Mouse (Mus musculus) hindbrain, embryonic 12.5 days (tissue): ENCODE data around the gene Ddr2. TPM values are rescaled to one million over a fixed set of nuclear protein-coding genes. Genes with fewer than 3 reads are reported as not detected.
A peak's percentile ranks its signal among the peaks of the same experiment; 100 is the strongest.

Experiments
- ATAC-seq: fragments of 200-750 bp; cut with Nextera tagmentation; 2 replicates; pipeline ENCODE4 v1.8.0; 2017; ENCODE audit warnings: moderate TSS enrichment; ENCODE audit not compliant: low FRiP score
- H3K27ac ChIP-seq: fragments of 300-500 bp; sonication (generic); 2 replicates; pipeline ENCODE4 v1.5.1; 2016; ENCODE audit warnings: mild to moderate bottlenecking
- H3K27me3 ChIP-seq: fragments of 300-500 bp; sonication (generic); 2 replicates; pipeline ENCODE4 v1.6.1; 2016; ENCODE audit warnings: mild to moderate bottlenecking
- H3K36me3 ChIP-seq: fragments of 300-500 bp; sonication (generic); 2 replicates; pipeline ENCODE4 v1.6.1; 2016; ENCODE audit warnings: mild to moderate bottlenecking
- H3K4me1 ChIP-seq: fragments of 300-500 bp; sonication (generic); 2 replicates; pipeline ENCODE4 v1.6.1; 2016
- H3K4me2 ChIP-seq: fragments of 300-500 bp; sonication (generic); replicated peaks from 2 replicates; pipeline ENCODE4 v1.6.1; 2016; ENCODE audit warnings: mild to moderate bottlenecking
- H3K4me3 ChIP-seq: fragments of 300-500 bp; sonication (generic); 2 replicates; pipeline ENCODE4 v1.5.1; 2016; ENCODE audit warnings: mild to moderate bottlenecking
- H3K9ac ChIP-seq: fragments of 300-500 bp; sonication (generic); 2 replicates; pipeline ENCODE4 v1.6.1; 2016; ENCODE audit warnings: mild to moderate bottlenecking, moderate library complexity
- H3K9me3 ChIP-seq: fragments of 300-500 bp; sonication (generic); replicated peaks from 2 replicates; pipeline ENCODE4 v1.6.1; 2016; ENCODE audit warnings: mild to moderate bottlenecking
- WGBS: fragments of 180-500 bp; shearing (Covaris S2); methylation state at CpG from one replicate; pipeline ENCODE4 v1.1.7; 2016; 5-methylcytosine and 5-hydroxymethylcytosine counted together
- polyA plus RNA-seq: library from polyadenylated mRNA; unstranded; fragments of >200 nt; fragmentation: Nextera tagmentation; extraction: Ambion mirVana; gene quantifications from 2 replicates; pipeline ENCODE4 v1.2.1, GENCODE M21; 2016

Ddr2 gene
- 42.1 and 52.5 TPM in 2 replicates for polyA plus RNA-seq

- 65% methylated on average over 17 of the region's 17 CpGs for WGBS
These were observed at the start of gene Ddr2 for GRCm38 (mm10) chr1:170110516-170111332. TSS of gene Ddr2 (minus strand) at chr1:170110762.

GRCm38 (mm10) chr1:170159707-170160106, 49.1 kb upstream of the Ddr2 start:
- no peak overlapping the region for H3K4me2 ChIP-seq
- peaks cover 6% of the 10 kb centered on the region; the same call in 1 of the 2 replicates for H3K4me1 ChIP-seq
- H3K9me3 ChIP-seq = no peaks in the 10 kb centered on the region
- no peak for ATAC-seq
- H3K27me3 ChIP-seq = no peaks in the 10 kb centered on the region
- H3K9ac ChIP-seq = no peak overlapping the region
- H3K27ac ChIP-seq = no peak overlapping the region
- WGBS = 93% methylated on average over 2 of the region's 2 CpGs
- no peak overlapping the region for H3K4me3 ChIP-seq
- H3K36me3 ChIP-seq = peaks cover 32% of the 10 kb centered on the region

More at GRCm38 (mm10) chr1:170110516-170111332, at the start of gene Ddr2:
- H3K9me3 ChIP-seq = no peaks in the 10 kb centered on the region
- no peaks in the 10 kb centered on the region for H3K4me1 ChIP-seq
- peak within 1 kb of the TSS; percentile 33 for H3K9ac ChIP-seq
- ATAC-seq = no peak
- H3K36me3 ChIP-seq = no peaks in the 10 kb centered on the region
- H3K27me3 ChIP-seq = no peaks in the 10 kb centered on the region
- H3K4me2 ChIP-seq = peak within 1 kb of the TSS; percentile 37
- peak within 1 kb of the TSS; percentile 62 for H3K27ac ChIP-seq
- H3K4me3 ChIP-seq = peak within 1 kb of the TSS; percentile 26

DNA sequence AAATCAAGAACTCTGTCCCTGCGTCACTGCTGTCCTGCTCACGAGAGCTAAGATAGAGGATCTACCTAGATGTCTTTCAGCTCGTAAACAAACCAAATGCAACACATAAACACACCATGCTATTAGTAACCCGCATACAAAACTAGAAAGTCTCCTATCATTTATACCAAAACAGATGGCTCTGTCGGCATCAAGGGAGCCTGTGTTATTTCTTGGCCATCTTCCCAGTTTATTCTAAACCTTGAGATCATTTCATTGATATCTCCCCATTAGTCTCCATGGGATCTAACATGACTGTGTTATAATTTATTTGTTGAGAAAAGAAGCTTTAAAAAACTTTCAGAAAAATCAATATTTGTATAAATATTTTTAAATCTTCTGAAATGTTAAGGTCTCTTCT, 45.2 kb upstream of the Ddr2 start:
- no peaks in the 10 kb centered on the region for H3K27me3 ChIP-seq
- peaks cover 28% of the 10 kb centered on the region for H3K36me3 ChIP-seq
- H3K9ac ChIP-seq = no peak overlapping the region
- no peak overlapping the region for H3K4me3 ChIP-seq
- no peak overlapping the region for H3K27ac ChIP-seq
- peaks cover 6% of the 10 kb centered on the region; the same call in 1 of the 2 replicates for H3K4me1 ChIP-seq
- no peaks in the 10 kb centered on the region for H3K9me3 ChIP-seq
- no peak overlapping the region for H3K4me2 ChIP-seq
- 91% methylated on average over 5 of the region's 5 CpGs for WGBS
- ATAC-seq = no peak

DNA sequence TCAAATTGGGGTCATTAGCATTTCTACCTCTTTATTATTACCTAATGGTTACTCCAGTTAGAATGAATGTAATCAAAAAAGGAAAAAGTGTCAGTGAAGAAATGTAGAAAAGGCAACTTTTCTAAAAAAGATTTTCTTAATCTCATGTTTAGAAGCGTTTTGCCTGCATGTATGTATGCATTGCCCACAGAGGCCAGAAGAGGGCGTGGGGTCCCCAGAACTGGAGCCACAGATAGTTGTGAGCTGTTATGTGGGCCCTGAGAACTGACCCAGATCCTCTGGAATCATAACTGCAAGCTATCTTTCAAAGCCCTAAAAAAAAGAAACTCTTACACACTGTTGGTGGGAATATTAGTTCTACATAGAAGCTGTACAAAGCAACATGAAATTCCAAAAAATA, 44.7 kb upstream of the Ddr2 start:
- WGBS = 69% methylated on average over 2 of the region's 2 CpGs
- no peak for ATAC-seq
- Histone ChIP-seq H3K4me2 (no peak overlapping the region), H3K4me1 (peaks cover 1% of the 10 kb centered on the region; the same call in 1 of the 2 replicates), H3K9ac (no peak overlapping the region), H3K27ac (no peak overlapping the region), H3K4me3 (no peak overlapping the region), H3K27me3 (no peaks in the 10 kb centered on the region), H3K9me3 (no peaks in the 10 kb centered on the region), H3K36me3 (peaks cover 25% of the 10 kb centered on the region)

DNA sequence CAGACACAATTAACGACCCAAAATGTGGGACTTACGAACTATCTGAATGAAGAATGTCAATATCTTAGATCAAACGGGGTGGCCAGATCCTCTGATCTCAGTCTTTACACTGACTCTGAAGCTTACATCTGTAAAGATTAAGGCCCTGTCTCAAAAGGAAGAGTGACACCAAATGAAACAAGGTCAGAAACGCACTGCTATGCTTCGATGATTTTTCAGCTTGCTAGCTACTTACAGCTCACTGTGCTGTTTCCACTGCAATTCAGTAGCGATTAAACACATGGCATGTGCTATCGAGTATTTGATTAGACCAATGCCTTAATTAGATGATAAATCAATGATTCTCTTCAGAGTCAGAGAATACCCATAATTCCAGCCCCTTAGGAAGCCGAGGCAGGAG, 43.4 kb upstream of the Ddr2 start:
- ATAC-seq = no peak
- Histone ChIP-seq H3K4me3 (no peak overlapping the region), H3K27ac (no peak overlapping the region), H3K9me3 (no peaks in the 10 kb centered on the region), H3K4me2 (no peak overlapping the region), H3K36me3 (peaks cover 30% of the 10 kb centered on the region), H3K4me1 (no peaks in the 10 kb centered on the region), H3K27me3 (no peaks in the 10 kb centered on the region), H3K9ac (no peak overlapping the region)
- 87% methylated on average over 8 of the region's 8 CpGs for WGBS

DNA sequence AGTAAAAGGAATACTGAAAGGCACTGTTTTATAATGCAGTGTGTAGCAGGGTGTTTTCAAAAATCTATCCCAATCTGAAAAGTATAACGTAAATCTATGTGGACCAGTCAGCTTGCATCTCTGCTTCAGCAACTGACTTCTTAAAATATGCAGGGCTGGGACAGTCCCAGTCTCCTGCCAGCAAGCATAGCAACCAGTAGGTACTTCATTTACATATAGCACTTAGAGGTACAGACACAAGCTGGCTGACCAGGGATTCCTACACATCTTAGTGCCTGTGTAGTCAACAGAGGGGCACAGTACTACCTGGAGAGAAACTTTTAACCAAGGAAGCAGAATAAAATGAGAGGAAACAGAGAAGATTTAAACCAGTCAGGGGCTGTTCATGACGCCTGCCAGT, 42.0 kb upstream of the Ddr2 start:
- Histone ChIP-seq H3K4me2 (no peak overlapping the region), H3K27ac (no peak overlapping the region), H3K27me3 (no peaks in the 10 kb centered on the region), H3K4me3 (no peak overlapping the region), H3K36me3 (peaks cover 30% of the 10 kb centered on the region), H3K9ac (no peak overlapping the region), H3K4me1 (no peaks in the 10 kb centered on the region), H3K9me3 (no peaks in the 10 kb centered on the region)
- ATAC-seq = no peak
- 92% methylated on average over 2 of the region's 2 CpGs for WGBS

- 75% methylated on average over 6 of the region's 6 CpGs for WGBS
- H3K27me3 ChIP-seq = no peaks in the 10 kb centered on the region
These were observed 40.3 kb upstream of the Ddr2 start for GRCm38 (mm10) chr1:170150870-170151269.

DNA sequence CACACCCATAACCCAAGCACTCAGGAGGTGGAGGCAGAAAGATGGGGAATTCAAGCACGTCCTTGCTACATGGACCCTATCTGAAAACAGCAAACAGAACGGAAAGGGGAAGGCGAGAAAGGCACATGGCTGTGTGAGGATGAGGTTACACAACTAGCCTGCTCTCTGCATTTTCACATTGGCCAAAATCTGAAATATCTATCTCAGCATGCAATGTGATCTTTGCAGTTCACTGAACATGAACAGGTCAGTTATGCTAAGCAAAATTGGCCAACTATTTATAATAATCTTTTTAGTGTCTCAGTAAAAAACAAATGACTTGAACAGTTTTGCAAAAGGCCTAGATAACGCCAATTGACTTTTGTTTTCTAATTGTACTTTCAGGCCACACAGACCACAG, 39.2 kb upstream of the Ddr2 start:
- no peak overlapping the region for H3K4me2 ChIP-seq
- no peaks in the 10 kb centered on the region for H3K4me1 ChIP-seq
- no peak overlapping the region for H3K4me3 ChIP-seq
- no peak overlapping the region for H3K9ac ChIP-seq
- peaks cover 22% of the 10 kb centered on the region for H3K36me3 ChIP-seq
- ATAC-seq = no peak
- H3K27me3 ChIP-seq = no peaks in the 10 kb centered on the region
- whole genome bisulfite sequencing = 89% methylated on average over 4 of the region's 4 CpGs
- no peak overlapping the region for H3K27ac ChIP-seq
- H3K9me3 ChIP-seq = no peaks in the 10 kb centered on the region

More at GRCm38 (mm10) chr1:170150870-170151269, 40.3 kb upstream of the Ddr2 start:
- no peak overlapping the region for H3K27ac ChIP-seq
- no peaks in the 10 kb centered on the region for H3K9me3 ChIP-seq
- no peak for ATAC-seq
- H3K4me2 ChIP-seq = no peak overlapping the region
- no peak overlapping the region for H3K4me3 ChIP-seq
- H3K9ac ChIP-seq = no peak overlapping the region
- H3K36me3 ChIP-seq = peaks cover 23% of the 10 kb centered on the region
- H3K4me1 ChIP-seq = no peaks in the 10 kb centered on the region

DNA sequence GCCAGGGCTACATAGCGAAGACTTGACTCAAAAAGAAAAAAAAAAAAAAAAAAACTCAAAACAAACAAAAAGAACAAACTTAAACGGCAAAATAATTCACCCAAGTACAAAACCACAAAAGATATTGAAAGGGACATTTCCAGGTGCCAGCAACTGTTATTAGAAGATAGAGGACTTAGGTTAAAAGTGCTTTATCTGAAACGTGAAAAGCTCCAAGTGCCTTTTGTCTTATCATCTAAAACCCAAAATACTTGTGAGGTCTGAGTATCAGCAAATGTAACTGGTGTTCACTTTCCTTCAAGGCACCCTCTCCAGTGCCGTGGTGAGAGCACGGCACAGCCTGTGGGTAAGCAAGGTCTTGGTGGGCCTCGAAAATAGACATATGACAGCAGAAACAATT, 38.0 kb upstream of the Ddr2 start:
- no peak overlapping the region for H3K9ac ChIP-seq
- 97% methylated on average over 6 of the region's 6 CpGs for WGBS
- no peak overlapping the region for H3K4me2 ChIP-seq
- H3K36me3 ChIP-seq = peaks cover 24% of the 10 kb centered on the region
- no peaks in the 10 kb centered on the region for H3K4me1 ChIP-seq
- H3K9me3 ChIP-seq = no peaks in the 10 kb centered on the region
- H3K27ac ChIP-seq = no peak overlapping the region
- H3K4me3 ChIP-seq = no peak overlapping the region
- no peak for ATAC-seq
- no peaks in the 10 kb centered on the region for H3K27me3 ChIP-seq

DNA sequence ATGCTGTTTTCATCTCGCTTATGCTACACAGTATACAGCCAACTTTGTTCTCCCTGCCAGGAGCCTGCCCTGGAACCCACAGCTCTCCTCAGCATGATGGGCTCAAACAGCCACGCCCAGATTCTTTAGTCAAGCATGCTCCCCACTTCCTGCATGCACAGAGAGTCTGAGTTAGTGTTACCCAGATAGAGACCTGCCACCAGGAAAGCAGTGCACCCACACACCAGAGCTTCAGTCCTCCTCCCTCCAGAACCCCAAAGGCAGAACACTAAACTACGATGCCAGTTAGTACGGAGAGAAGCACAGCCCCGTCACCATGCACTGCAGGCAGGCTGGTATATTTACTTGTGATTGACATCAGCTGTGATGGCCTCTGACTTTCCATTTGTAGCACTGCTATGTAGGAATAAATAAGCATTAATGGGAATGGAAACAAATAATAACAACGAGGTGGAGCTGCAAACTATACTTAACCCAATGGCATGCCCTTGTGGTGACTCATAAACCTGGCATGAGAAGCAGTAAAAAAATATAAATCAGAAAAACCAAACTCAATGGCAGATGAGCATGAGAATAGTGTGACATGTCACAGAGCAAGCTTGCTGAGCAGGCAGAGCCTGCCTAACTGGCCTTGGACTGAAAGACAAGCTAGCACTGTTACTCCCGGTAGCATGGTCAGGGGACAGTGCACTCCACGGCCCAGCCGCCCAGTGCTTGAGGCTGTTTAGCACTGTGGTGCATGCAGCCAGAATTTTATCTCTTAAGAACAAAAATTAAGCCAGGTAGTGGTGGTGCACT, 37.3 kb upstream of the Ddr2 start:
- no peak for ATAC-seq
- no peaks in the 10 kb centered on the region for H3K9me3 ChIP-seq
- no peaks in the 10 kb centered on the region for H3K27me3 ChIP-seq
- no peak overlapping the region for H3K4me3 ChIP-seq
- no peak overlapping the region for H3K4me2 ChIP-seq
- 88% methylated on average over 9 of the region's 9 CpGs for WGBS
- no peak overlapping the region for H3K27ac ChIP-seq
- H3K9ac ChIP-seq = no peak overlapping the region
- H3K36me3 ChIP-seq = peaks cover 28% of the 10 kb centered on the region
- H3K4me1 ChIP-seq = no peaks in the 10 kb centered on the region

GRCm38 (mm10) chr1:170145606-170146005, 35.0 kb upstream of the Ddr2 start:
- no peak overlapping the region for H3K27ac ChIP-seq
- H3K4me2 ChIP-seq = no peak overlapping the region
- H3K9ac ChIP-seq = no peak overlapping the region
- no peaks in the 10 kb centered on the region for H3K9me3 ChIP-seq
- ATAC-seq = no peak
- H3K27me3 ChIP-seq = no peaks in the 10 kb centered on the region
- H3K36me3 ChIP-seq = peaks cover 30% of the 10 kb centered on the region
- 95% methylated on average over 4 of the region's 4 CpGs for WGBS
- H3K4me3 ChIP-seq = no peak overlapping the region
- no peaks in the 10 kb centered on the region for H3K4me1 ChIP-seq

- no peak for ATAC-seq
- Histone ChIP-seq H3K4me1 (no peaks in the 10 kb centered on the region), H3K36me3 (peaks cover 10% of the 10 kb centered on the region; the same call in 1 of the 2 replicates), H3K27me3 (no peaks in the 10 kb centered on the region), H3K4me2 (no peak overlapping the region), H3K27ac (no peak overlapping the region), H3K9me3 (no peaks in the 10 kb centered on the region), H3K9ac (no peak overlapping the region), H3K4me3 (no peak overlapping the region)
- WGBS = 86% methylated on average over 8 of the region's 8 CpGs
These were observed 31.8 kb upstream of the Ddr2 start for GRCm38 (mm10) chr1:170142256-170142871.
